Mouse (Mus musculus): ENCODE data around the gene Fitm1.

- TF ChIP-seq CTCF (IDR thresholded peaks at IDR 0.05; ENCODE audit: low read depth, low read length) (no peak), POLR2A (IDR thresholded peaks at IDR 0.05; ENCODE audit: extremely low read depth, insufficient read depth, low read length) (no peak)
These were observed 10.7 kb downstream of the Fitm1 start for GRCm38 (mm10) chr14:55586149-55586548.
